Mouse (Mus musculus) brain, embryonic 14.5 days (tissue): ENCODE results near the gene Nme9. TPM values are rescaled to one million over a fixed set of nuclear protein-coding genes. Genes with fewer than 3 reads are reported as not detected.

Experiments
- DNase-seq: peaks from one replicate; pipeline ENCODE4 v3.0.0-alpha.2; 2011; ENCODE audit warnings: low read depth
- CTCF ChIP-seq: fragments of 200-500 bp; IDR thresholded peaks from 2 replicates; pipeline ENCODE4 v1.5.1; 2012; ENCODE audit warnings: inconsistent platforms, mild to moderate bottlenecking, moderate library complexity, borderline replicate concordance; ENCODE audit not compliant: insufficient read depth, insufficient read length; ENCODE audit errors: extremely low read depth
- POLR2A ChIP-seq: fragments of 200-500 bp; IDR thresholded peaks from 2 replicates; pipeline ENCODE4 v1.6.1; 2012; ENCODE audit warnings: mild to moderate bottlenecking, inconsistent platforms, borderline replicate concordance; ENCODE audit not compliant: poor library complexity, insufficient read depth, insufficient read length, severe bottlenecking; ENCODE audit errors: extremely low read depth
- polyA plus RNA-seq: library from polyadenylated mRNA; depleted of rRNA; stranded (reverse); fragments of >200 nt; gene quantifications from 2 replicates; pipeline ENCODE4 v1.2.3, GENCODE M21; 2012

Nme9 gene
- polyA plus RNA-seq, 1 experiment: 0.56 TPM

GRCm38 (mm10) chr9:99458529-99459208 lies 7.4 kb downstream of the Nme9 start:
- no peak for TF ChIP-seq POLR2A
- peak; percentile 64; the same call in 1 of the 2 replicates for TF ChIP-seq CTCF
- peak; percentile 65 for DNase-seq

- peak; percentile 64 for DNase-seq
- no peak for TF ChIP-seq CTCF
Measured at GRCm38 (mm10) chr9:99459730-99460129, 8.5 kb downstream of the Nme9 start.

GRCm38 (mm10) chr9:99464876-99465275 lies 13.6 kb downstream of the Nme9 start:
- TF ChIP-seq CTCF (no peak), POLR2A (no peak)

GRCm38 (mm10) chr9:99468572-99468971 lies 17.3 kb downstream of the Nme9 start:
- DNase-seq: peak; percentile 23
- TF ChIP-seq POLR2A (no peak), CTCF (no peak)

More at GRCm38 (mm10) chr9:99464876-99465275, 13.6 kb downstream of the Nme9 start:
- no peak for DNase-seq

GRCm38 (mm10) chr9:99469681-99470273 lies 18.5 kb downstream of the Nme9 start:
- no peak for DNase-seq
- TF ChIP-seq CTCF (peak; percentile 34; the same call in 1 of the 2 replicates), POLR2A (no peak)

GRCm38 (mm10) chr9:99470347-99471092 lies 19.2 kb downstream of the Nme9 start:
- peak; percentile 30 for DNase-seq
- TF ChIP-seq CTCF (no peak), POLR2A (no peak)

- TF ChIP-seq CTCF (no peak), POLR2A (no peak)
- DNase-seq: no peak
Measured at GRCm38 (mm10) chr9:99471334-99471733, 20.1 kb downstream of the Nme9 start.

GRCm38 (mm10) chr9:99479181-99479711 lies 28.0 kb downstream of the Nme9 start:
- no peak for TF ChIP-seq CTCF
- no peak for TF ChIP-seq POLR2A
- peak; percentile 57 for DNase-seq

GRCm38 (mm10) chr9:99480764-99481163 lies 29.5 kb downstream of the Nme9 start:
- no peak for TF ChIP-seq CTCF
- TF ChIP-seq POLR2A: no peak

GRCm38 (mm10) chr9:99483191-99483590 lies 31.9 kb downstream of the Nme9 start:
- no peak for TF ChIP-seq POLR2A
- TF ChIP-seq CTCF: no peak
- DNase-seq: no peak

More at GRCm38 (mm10) chr9:99480764-99481163, 29.5 kb downstream of the Nme9 start:
- peak; percentile 83 for DNase-seq

- TF ChIP-seq CTCF: no peak
- no peak for TF ChIP-seq POLR2A
- no peak for DNase-seq
Measured at GRCm38 (mm10) chr9:99484632-99485031, 33.4 kb downstream of the Nme9 start.

- no peak for DNase-seq
- TF ChIP-seq POLR2A (no peak), CTCF (no peak)
Measured at GRCm38 (mm10) chr9:99485144-99485543, 33.9 kb downstream of the Nme9 start.
